10 mouse cellular contexts compared by ENCODE assay signal in genomic region chr5:123315219-123315866, GRCm38 (mm10). TPM values are rescaled to one million over a fixed set of nuclear protein-coding genes. Genes with fewer than 3 reads are reported as not detected.
DNase-seq lines count a peak whose midpoint lies in the region; ATAC-seq lines count a peak whose summit lies in the region.
"Had no signal": no experiment of that assay in that cellular context is flagged by ENCODE, and none has a peak within 500 bp of the region (broad histone marks: within the 10 kb centered on the region; RNA-seq: fewer than 3 reads in every experiment).

No protein-coding gene starts in this region.

- peaks cover 23% of the 10 kb centered on the region for H3K4me1 ChIP-seq in heart, embryonic 10.5 days
- H3K4me1 ChIP-seq in midbrain, embryonic 12.5 days: peaks cover 23% of the 10 kb centered on the region
- H3K4me1 ChIP-seq in midbrain, embryonic 16.5 days (ENCODE audit: control insufficient read depth, insufficient read depth, low read length): peaks cover 10% of the 10 kb centered on the region

- peak overlapping the region; percentile 47; the same call in 1 of the 2 replicates for H3K27ac ChIP-seq in heart, embryonic 10.5 days
- peak overlapping the region; percentile 64 for H3K27ac ChIP-seq in midbrain, embryonic 12.5 days (replicated peaks)
- no peak overlapping the region for H3K27ac ChIP-seq in midbrain, embryonic 16.5 days (ENCODE audit: low read length)

- no peak for ATAC-seq in midbrain, embryonic 12.5 days (ENCODE audit: low FRiP score, low read depth)
- ATAC-seq in midbrain, embryonic 16.5 days: no peak
- ATAC-seq: intestine, embryonic 16.5 days had no signal

- peaks cover 6% of the 10 kb centered on the region for H3K27me3 ChIP-seq in heart, embryonic 10.5 days (ENCODE audit: insufficient read depth, poor library complexity, severe bottlenecking)
- no peaks in the 10 kb centered on the region for H3K27me3 ChIP-seq in midbrain, embryonic 12.5 days
- no peaks in the 10 kb centered on the region for H3K27me3 ChIP-seq in midbrain, embryonic 16.5 days (ENCODE audit: control insufficient read depth, insufficient read depth, low read depth, low read length)

- WGBS in heart, embryonic 10.5 days: 42% methylated on average over 10 of the region's 10 CpGs
- 37% methylated on average over 8 of the region's 10 CpGs for WGBS in midbrain, embryonic 12.5 days
- 34% methylated on average over 9 of the region's 10 CpGs for WGBS in midbrain, embryonic 16.5 days

- no peak overlapping the region for H3K9ac ChIP-seq in midbrain, embryonic 12.5 days (replicated peaks)
- H3K9ac ChIP-seq in midbrain, embryonic 16.5 days (ENCODE audit: low read depth, low read length): no peak overlapping the region

- no peak overlapping the region for H3K4me2 ChIP-seq in midbrain, embryonic 12.5 days (replicated peaks)
- H3K4me2 ChIP-seq in midbrain, embryonic 16.5 days (ENCODE audit: low read length): no peak overlapping the region

- H3K36me3 ChIP-seq in heart, embryonic 10.5 days: no peaks in the 10 kb centered on the region
- no peaks in the 10 kb centered on the region for H3K36me3 ChIP-seq in midbrain, embryonic 12.5 days
- H3K36me3 ChIP-seq in midbrain, embryonic 16.5 days (ENCODE audit: control insufficient read depth, insufficient read depth, low read length): no peaks in the 10 kb centered on the region

- DNase-seq in heart, embryonic 10.5 days (ENCODE audit: low spot score): no peak
- no peak for DNase-seq in heart, postnatal 25 days (ENCODE audit: low spot score)
- peak; percentile 55 for DNase-seq in retina, embryonic 14.5 days (ENCODE audit: low spot score)
- DNase-seq in thymus, postnatal 4 days: peak; percentile 69
- no peak for DNase-seq in urinary bladder, postnatal 4 days (ENCODE audit: low spot score in 2 of 2)
- DNase-seq in adrenal gland, postnatal 25 days: no peak
- DNase-seq: cerebellum, postnatal 10 days had no signal

- intact Hi-C loops in heart, postnatal 25 days (cut with DNase I): no loop called here

- H3K4me3 ChIP-seq in heart, embryonic 10.5 days: no peak overlapping the region
- no peak overlapping the region for H3K4me3 ChIP-seq in midbrain, embryonic 12.5 days
- H3K4me3 ChIP-seq in midbrain, embryonic 16.5 days (ENCODE audit: low read depth, low read length): no peak overlapping the region

- no peaks in the 10 kb centered on the region for H3K9me3 ChIP-seq in heart, embryonic 10.5 days
- no peaks in the 10 kb centered on the region for H3K9me3 ChIP-seq in midbrain, embryonic 12.5 days
- no peaks in the 10 kb centered on the region for H3K9me3 ChIP-seq in midbrain, embryonic 16.5 days (replicated peaks; ENCODE audit: control insufficient read depth, low read length, poor library complexity, severe bottlenecking)

RNA-seq across cellular contexts. Expression of gene Bcl7a, which starts 28.3 kb away (rescaled TPM):
- 16.3 and 21.9 TPM in 2 replicates for polyA plus RNA-seq in heart, embryonic 10.5 days (2016; fragmentation: Nextera tagmentation; extraction: Ambion mirVana)
- 1 to 10 TPM; 8.6 to 9.5 TPM for total RNA-seq in heart, postnatal 25 days (2021)
- polyA plus RNA-seq in midbrain, embryonic 12.5 days (2016; fragmentation: Nextera tagmentation; extraction: Ambion mirVana): 56.7 and 59.8 TPM in 2 replicates
- 34.1 and 36.7 TPM in 2 replicates for polyA plus RNA-seq in midbrain, embryonic 16.5 days (2015; fragmentation: Nextera tagmentation; extraction: Ambion mirVana)
- 13.7 and 15.4 TPM in 2 replicates for total RNA-seq in adrenal gland, postnatal 25 days (2021)

Comparison
In these comparisons a context has a peak if more than half of its experiments do, and no peak if none do; other contexts are left out.
1. DNase-seq: peak in retina, embryonic 14.5 days (single experiment) and thymus, postnatal 4 days (single experiment); none in heart, embryonic 10.5 days (single experiment), heart, postnatal 25 days (single experiment), urinary bladder, postnatal 4 days (0 of 2) and adrenal gland, postnatal 25 days (single experiment).